Mouse (Mus musculus): ENCODE data around the gene Hspb9. TPM values are rescaled to one million over a fixed set of nuclear protein-coding genes. Genes with fewer than 3 reads are reported as not detected.

Hspb9 gene
- polyA plus RNA-seq (2015; fragmentation: Nextera tagmentation; extraction: Ambion mirVana) = 0.24 TPM in 1 of 2 replicates, not detected in the other

GRCm38 (mm10) chr11:100713735-100714533 is at the start of gene Hspb9:
Gene Hspb9, plus strand, starts transcription at chr11:100713850.
- H3K9me3 ChIP-seq (replicated peaks; ENCODE audit: control insufficient read depth, low read length) = no peaks in the 10 kb centered on the region
- peak within 1 kb of the TSS; percentile 59 for H3K4me2 ChIP-seq (ENCODE audit: low read depth, low read length)
- peak; percentile 44; the same call in 1 of the 2 replicates for ATAC-seq (replicated peaks; ENCODE audit: extremely low read depth, insufficient read depth, low FRiP score)
- peaks cover 30% of the 10 kb centered on the region for H3K36me3 ChIP-seq (ENCODE audit: control insufficient read depth, insufficient read depth)
- H3K4me1 ChIP-seq (ENCODE audit: control insufficient read depth, insufficient read depth, low read length) = peaks cover 22% of the 10 kb centered on the region
- peak within 1 kb of the TSS; percentile 66 for H3K27ac ChIP-seq (ENCODE audit: low read length)
- no peaks in the 10 kb centered on the region for H3K27me3 ChIP-seq (ENCODE audit: control insufficient read depth, insufficient read depth, low read length)
- peak within 1 kb of the TSS; percentile 34 for H3K4me3 ChIP-seq (ENCODE audit: low read length)
- WGBS = 8% methylated on average over 38 of the region's 38 CpGs
- peak within 1 kb of the TSS; percentile 53 for H3K9ac ChIP-seq (ENCODE audit: low read length)

GRCm38 (mm10) chr11:100671049-100671448 is 42.6 kb upstream of the Hspb9 start:
- no peaks in the 10 kb centered on the region for H3K36me3 ChIP-seq (ENCODE audit: control insufficient read depth, insufficient read depth)
- H3K27me3 ChIP-seq (ENCODE audit: control insufficient read depth, insufficient read depth, low read length) = peaks cover 12% of the 10 kb centered on the region
- no peaks in the 10 kb centered on the region for H3K9me3 ChIP-seq (replicated peaks; ENCODE audit: control insufficient read depth, low read length)
- no peak for ATAC-seq (replicated peaks; ENCODE audit: extremely low read depth, insufficient read depth, low FRiP score)
- peaks cover 7% of the 10 kb centered on the region; the same call in 1 of the 2 replicates for H3K4me1 ChIP-seq (ENCODE audit: control insufficient read depth, insufficient read depth, low read length)
- H3K4me3 ChIP-seq (ENCODE audit: low read length) = no peak overlapping the region
- 89% methylated on average over 1 of the region's 1 CpGs for WGBS
- no peak overlapping the region for H3K4me2 ChIP-seq (ENCODE audit: low read depth, low read length)
- H3K9ac ChIP-seq (ENCODE audit: low read length) = no peak overlapping the region
- no peak overlapping the region for H3K27ac ChIP-seq (ENCODE audit: low read length)

GRCm38 (mm10) chr11:100671956-100672355 is 41.7 kb upstream of the Hspb9 start:
- H3K4me2 ChIP-seq (ENCODE audit: low read depth, low read length) = no peak overlapping the region
- H3K9me3 ChIP-seq (replicated peaks; ENCODE audit: control insufficient read depth, low read length) = no peaks in the 10 kb centered on the region
- no peaks in the 10 kb centered on the region for H3K36me3 ChIP-seq (ENCODE audit: control insufficient read depth, insufficient read depth)
- H3K27me3 ChIP-seq (ENCODE audit: control insufficient read depth, insufficient read depth, low read length) = peaks cover 12% of the 10 kb centered on the region
- 4% methylated on average over 2 of the region's 2 CpGs for WGBS
- H3K4me1 ChIP-seq (ENCODE audit: control insufficient read depth, insufficient read depth, low read length) = peaks cover 7% of the 10 kb centered on the region; the same call in 1 of the 2 replicates
- H3K9ac ChIP-seq (ENCODE audit: low read length) = no peak overlapping the region
- no peak overlapping the region for H3K4me3 ChIP-seq (ENCODE audit: low read length)
- peak; percentile 23; the same call in 1 of the 2 replicates for ATAC-seq (replicated peaks; ENCODE audit: extremely low read depth, insufficient read depth, low FRiP score)
- no peak overlapping the region for H3K27ac ChIP-seq (ENCODE audit: low read length)

GRCm38 (mm10) chr11:100673169-100673568 is 40.5 kb upstream of the Hspb9 start:
- Histone ChIP-seq H3K36me3 (ENCODE audit: control insufficient read depth, insufficient read depth) (no peaks in the 10 kb centered on the region), H3K4me1 (ENCODE audit: control insufficient read depth, insufficient read depth, low read length) (peaks cover 7% of the 10 kb centered on the region; the same call in 1 of the 2 replicates), H3K9me3 (replicated peaks; ENCODE audit: control insufficient read depth, low read length) (no peaks in the 10 kb centered on the region), H3K27ac (ENCODE audit: low read length) (no peak overlapping the region), H3K27me3 (ENCODE audit: control insufficient read depth, insufficient read depth, low read length) (peaks cover 12% of the 10 kb centered on the region), H3K9ac (ENCODE audit: low read length) (peak overlapping the region; percentile 50), H3K4me2 (ENCODE audit: low read depth, low read length) (peak overlapping the region; percentile 24), H3K4me3 (ENCODE audit: low read length) (0 out of 2 replicates have a peak overlapping the region, but pooled peaks have one; percentile 3)
- no peak for ATAC-seq (replicated peaks; ENCODE audit: extremely low read depth, insufficient read depth, low FRiP score)
- 5% methylated on average over 21 of the region's 23 CpGs for WGBS

GRCm38 (mm10) chr11:100677810-100678209 is 35.8 kb upstream of the Hspb9 start:
- no peaks in the 10 kb centered on the region for H3K9me3 ChIP-seq (replicated peaks; ENCODE audit: control insufficient read depth, low read length)
- H3K9ac ChIP-seq (ENCODE audit: low read length) = no peak overlapping the region
- no peak overlapping the region for H3K4me3 ChIP-seq (ENCODE audit: low read length)
- no peak overlapping the region for H3K27ac ChIP-seq (ENCODE audit: low read length)
- no peaks in the 10 kb centered on the region for H3K36me3 ChIP-seq (ENCODE audit: control insufficient read depth, insufficient read depth)
- H3K27me3 ChIP-seq (ENCODE audit: control insufficient read depth, insufficient read depth, low read length) = peaks cover 8% of the 10 kb centered on the region
- H3K4me1 ChIP-seq (ENCODE audit: control insufficient read depth, insufficient read depth, low read length) = 0 out of 2 replicates have a peak, but pooled peaks cover 3% of the 10 kb centered on the region
- H3K4me2 ChIP-seq (ENCODE audit: low read depth, low read length) = no peak overlapping the region
- WGBS = 42% methylated on average over 7 of the region's 7 CpGs
- ATAC-seq (replicated peaks; ENCODE audit: extremely low read depth, insufficient read depth, low FRiP score) = no peak

GRCm38 (mm10) chr11:100681826-100682225 is 31.8 kb upstream of the Hspb9 start:
- no peaks in the 10 kb centered on the region for H3K36me3 ChIP-seq (ENCODE audit: control insufficient read depth, insufficient read depth)
- no peaks in the 10 kb centered on the region for H3K9me3 ChIP-seq (replicated peaks; ENCODE audit: control insufficient read depth, low read length)
- H3K4me1 ChIP-seq (ENCODE audit: control insufficient read depth, insufficient read depth, low read length) = peaks cover 4% of the 10 kb centered on the region; the same call in 1 of the 2 replicates
- 65% methylated on average over 5 of the region's 5 CpGs for WGBS
- H3K4me2 ChIP-seq (ENCODE audit: low read depth, low read length) = no peak overlapping the region
- H3K27me3 ChIP-seq (ENCODE audit: control insufficient read depth, insufficient read depth, low read length) = no peaks in the 10 kb centered on the region
- no peak; the same call in 1 of the 2 replicates for ATAC-seq (replicated peaks; ENCODE audit: extremely low read depth, insufficient read depth, low FRiP score)
- no peak overlapping the region for H3K27ac ChIP-seq (ENCODE audit: low read length)
- no peak overlapping the region for H3K9ac ChIP-seq (ENCODE audit: low read length)
- no peak overlapping the region for H3K4me3 ChIP-seq (ENCODE audit: low read length)

GRCm38 (mm10) chr11:100682526-100682925 is 31.1 kb upstream of the Hspb9 start:
- no peak for ATAC-seq (replicated peaks; ENCODE audit: extremely low read depth, insufficient read depth, low FRiP score)

GRCm38 (mm10) chr11:100684084-100684483 is 29.6 kb upstream of the Hspb9 start:
- Histone ChIP-seq H3K4me3 (ENCODE audit: low read length) (no peak overlapping the region), H3K9me3 (replicated peaks; ENCODE audit: control insufficient read depth, low read length) (no peaks in the 10 kb centered on the region), H3K4me1 (ENCODE audit: control insufficient read depth, insufficient read depth, low read length) (peaks cover 4% of the 10 kb centered on the region; the same call in 1 of the 2 replicates), H3K27ac (ENCODE audit: low read length) (no peak overlapping the region), H3K27me3 (ENCODE audit: control insufficient read depth, insufficient read depth, low read length) (no peaks in the 10 kb centered on the region), H3K36me3 (ENCODE audit: control insufficient read depth, insufficient read depth) (no peaks in the 10 kb centered on the region), H3K4me2 (ENCODE audit: low read depth, low read length) (no peak overlapping the region), H3K9ac (ENCODE audit: low read length) (no peak overlapping the region)
- ATAC-seq (replicated peaks; ENCODE audit: extremely low read depth, insufficient read depth, low FRiP score) = no peak
- 63% methylated on average over 2 of the region's 2 CpGs for WGBS

More at GRCm38 (mm10) chr11:100682526-100682925, 31.1 kb upstream of the Hspb9 start:
- Histone ChIP-seq H3K27me3 (ENCODE audit: control insufficient read depth, insufficient read depth, low read length) (no peaks in the 10 kb centered on the region), H3K9me3 (replicated peaks; ENCODE audit: control insufficient read depth, low read length) (no peaks in the 10 kb centered on the region), H3K4me1 (ENCODE audit: control insufficient read depth, insufficient read depth, low read length) (peaks cover 4% of the 10 kb centered on the region; the same call in 1 of the 2 replicates), H3K36me3 (ENCODE audit: control insufficient read depth, insufficient read depth) (no peaks in the 10 kb centered on the region), H3K9ac (ENCODE audit: low read length) (no peak overlapping the region), H3K4me2 (ENCODE audit: low read depth, low read length) (no peak overlapping the region), H3K27ac (ENCODE audit: low read length) (no peak overlapping the region), H3K4me3 (ENCODE audit: low read length) (no peak overlapping the region)
- WGBS = 79% methylated on average over 5 of the region's 5 CpGs

- no peak for ATAC-seq (replicated peaks; ENCODE audit: extremely low read depth, insufficient read depth, low FRiP score)
- Histone ChIP-seq H3K4me3 (ENCODE audit: low read length) (no peak overlapping the region), H3K27ac (ENCODE audit: low read length) (no peak overlapping the region), H3K9ac (ENCODE audit: low read length) (no peak overlapping the region), H3K36me3 (ENCODE audit: control insufficient read depth, insufficient read depth) (no peaks in the 10 kb centered on the region), H3K4me1 (ENCODE audit: control insufficient read depth, insufficient read depth, low read length) (peaks cover 4% of the 10 kb centered on the region; the same call in 1 of the 2 replicates), H3K4me2 (ENCODE audit: low read depth, low read length) (no peak overlapping the region), H3K27me3 (ENCODE audit: control insufficient read depth, insufficient read depth, low read length) (no peaks in the 10 kb centered on the region), H3K9me3 (replicated peaks; ENCODE audit: control insufficient read depth, low read length) (no peaks in the 10 kb centered on the region)
- 76% methylated on average over 3 of the region's 3 CpGs for WGBS
Observed at GRCm38 (mm10) chr11:100685371-100685770, 28.3 kb upstream of the Hspb9 start.

All from heart, embryonic 16.5 days (tissue).